Mouse (Mus musculus) megakaryocyte, embryonic 14.5 days (primary cell): ENCODE results near the gene Ugcg. TPM values are rescaled to one million over a fixed set of nuclear protein-coding genes. Genes with fewer than 3 reads are reported as not detected.

ENCODE experiments used
- H3K27me3 ChIP-seq: replicated peaks from 2 replicates; pipeline ENCODE3; 2012; ENCODE audit warnings: inconsistent platforms
- H3K36me3 ChIP-seq: replicated peaks from 2 replicates; pipeline ENCODE3; 2012; ENCODE audit warnings: low read length, inconsistent platforms, mixed read lengths
- H3K4me1 ChIP-seq: 2 replicates; pipeline ENCODE4 v1.6.1; 2012; ENCODE audit warnings: inconsistent platforms
- H3K4me3 ChIP-seq: replicated peaks from 2 replicates; pipeline ENCODE3; 2012; ENCODE audit warnings: moderate library complexity, mild to moderate bottlenecking, inconsistent platforms
- H3K9me3 ChIP-seq: 2 replicates; pipeline ENCODE4 v1.6.1; 2012; ENCODE audit warnings: inconsistent platforms
- FLI1 ChIP-seq: IDR thresholded peaks from 2 replicates; pipeline ENCODE4 v1.6.1; 2012; ENCODE audit warnings: low read length, inconsistent platforms, mixed read lengths
- GATA1 ChIP-seq: IDR thresholded peaks from 3 replicates; pipeline ENCODE4 v1.6.1; 2012; ENCODE audit warnings: mixed read lengths, low read length, inconsistent platforms, borderline replicate concordance
- polyA plus RNA-seq: library from polyadenylated mRNA; stranded (reverse); fragments of >175 nt; gene quantifications from 2 replicates; pipeline ENCODE4 v1.2.3, GENCODE M21; 2012; ENCODE audit warnings: low replicate concordance; ENCODE audit not compliant: insufficient read depth

Ugcg gene
- polyA plus RNA-seq, 1 experiment, result 1.4 TPM

DNA sequence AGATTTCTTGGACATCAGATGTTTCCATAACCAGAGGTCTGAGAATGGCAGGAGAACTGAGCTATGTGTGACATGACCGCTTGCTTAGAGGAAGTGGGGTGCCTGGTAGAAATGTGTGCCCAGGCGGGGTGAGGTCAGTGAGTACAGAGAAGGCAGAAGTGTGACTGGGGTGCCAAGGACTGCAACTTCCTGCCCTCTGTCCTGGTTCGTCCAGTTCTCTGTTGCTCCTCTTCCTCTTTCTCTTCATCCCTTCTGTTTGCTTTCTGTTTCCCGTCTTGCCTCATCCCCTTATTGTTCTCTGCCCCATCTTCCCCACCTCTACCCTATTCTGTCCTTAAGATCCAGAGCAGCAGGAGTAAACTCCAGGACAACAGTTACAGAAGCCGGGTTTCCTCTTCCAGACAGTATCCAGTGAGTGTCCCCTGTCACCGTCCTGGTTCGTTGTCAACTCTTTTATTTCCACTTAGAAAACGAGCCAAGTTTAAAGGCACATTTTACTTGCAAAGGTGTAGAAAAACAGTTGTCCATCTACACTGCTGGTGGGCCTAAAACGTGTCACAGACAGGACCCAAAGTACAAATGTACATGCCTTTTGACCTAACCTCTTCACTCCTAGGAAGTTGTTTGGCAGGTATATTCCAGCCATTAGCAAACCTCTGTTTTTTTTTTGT, 49.7 kb downstream of the Ugcg start:
- no peaks in the 10 kb centered on the region for H3K9me3 ChIP-seq
- H3K4me1 ChIP-seq, result peaks cover 36% of the 10 kb centered on the region
- H3K27me3 ChIP-seq, result peaks cover 11% of the 10 kb centered on the region
- H3K4me3 ChIP-seq, result peak overlapping the region; percentile 19
- TF ChIP-seq GATA1 (no peak), FLI1 (no peak)
- H3K36me3 ChIP-seq, result no peaks in the 10 kb centered on the region

DNA sequence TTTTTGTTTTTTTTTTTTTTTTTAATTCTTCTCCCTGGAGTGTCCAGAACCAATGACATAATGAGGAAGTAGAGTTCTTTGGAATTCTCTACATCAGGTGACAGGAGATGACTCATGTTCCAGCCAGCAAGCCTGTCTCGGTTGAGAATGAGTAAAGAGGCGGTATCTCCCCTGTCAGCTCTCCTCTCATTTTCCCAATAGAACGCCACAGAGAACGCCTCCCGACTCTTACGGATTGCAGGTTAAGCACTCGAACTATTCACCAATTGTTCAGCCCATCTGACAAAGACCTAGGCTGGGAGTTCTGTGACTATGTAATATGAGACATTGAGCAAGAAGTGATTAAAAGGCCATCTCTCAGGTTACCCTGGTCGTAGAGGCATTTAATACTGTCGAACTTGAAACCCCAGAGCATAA, 50.3 kb downstream of the Ugcg start:
- Histone ChIP-seq H3K36me3 (no peaks in the 10 kb centered on the region), H3K4me3 (peak overlapping the region; percentile 34), H3K9me3 (no peaks in the 10 kb centered on the region), H3K27me3 (peaks cover 11% of the 10 kb centered on the region), H3K4me1 (peaks cover 30% of the 10 kb centered on the region)
- TF ChIP-seq FLI1 (no peak), GATA1 (no peak)

DNA sequence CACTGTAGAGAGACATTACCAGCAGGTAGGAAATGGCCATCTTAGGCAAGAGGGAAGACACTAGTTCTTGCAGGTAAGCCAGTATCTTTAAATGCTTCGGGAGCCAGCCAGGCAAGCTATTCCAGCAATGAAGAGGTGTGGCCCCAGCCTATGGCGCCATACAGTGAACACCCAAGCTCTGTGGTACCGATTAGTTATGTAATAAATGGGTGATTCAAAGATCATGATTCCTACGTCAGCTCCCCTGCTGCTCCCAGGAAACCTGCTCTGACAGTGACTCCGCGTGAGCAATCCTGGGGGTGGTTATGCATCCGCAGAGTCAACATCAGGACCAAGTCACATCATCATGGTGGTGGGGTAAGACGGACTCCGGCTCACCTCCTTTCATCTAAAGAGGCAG, 51.1 kb downstream of the Ugcg start:
- Histone ChIP-seq H3K4me1 (peaks cover 26% of the 10 kb centered on the region), H3K9me3 (no peaks in the 10 kb centered on the region)
- TF ChIP-seq FLI1 (no peak), GATA1 (no peak)

DNA sequence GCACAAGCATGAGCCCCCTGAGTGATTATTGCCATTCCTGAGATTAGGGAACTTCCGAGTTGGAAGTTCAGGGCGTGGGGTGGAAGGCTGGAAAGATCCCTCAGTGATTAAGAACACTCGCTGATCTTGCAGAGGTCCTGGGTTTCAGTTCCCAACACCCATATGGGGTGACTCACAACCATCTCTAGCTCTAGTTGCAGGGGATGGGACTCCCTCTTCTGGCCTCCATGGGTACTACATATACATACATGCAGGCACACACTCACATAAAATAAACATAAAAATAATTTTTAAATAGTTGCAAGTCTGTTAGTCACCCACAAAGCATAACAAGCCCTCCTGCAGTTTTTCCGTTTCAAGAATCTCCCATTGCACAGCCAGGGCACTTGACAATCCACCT, 52.0 kb downstream of the Ugcg start:
- no peak for TF ChIP-seq FLI1
- TF ChIP-seq GATA1, result no peak

More for the DNA sequence above, 51.1 kb downstream of the Ugcg start:
- Histone ChIP-seq H3K4me3 (no peak overlapping the region), H3K36me3 (no peaks in the 10 kb centered on the region), H3K27me3 (peaks cover 11% of the 10 kb centered on the region)

DNA sequence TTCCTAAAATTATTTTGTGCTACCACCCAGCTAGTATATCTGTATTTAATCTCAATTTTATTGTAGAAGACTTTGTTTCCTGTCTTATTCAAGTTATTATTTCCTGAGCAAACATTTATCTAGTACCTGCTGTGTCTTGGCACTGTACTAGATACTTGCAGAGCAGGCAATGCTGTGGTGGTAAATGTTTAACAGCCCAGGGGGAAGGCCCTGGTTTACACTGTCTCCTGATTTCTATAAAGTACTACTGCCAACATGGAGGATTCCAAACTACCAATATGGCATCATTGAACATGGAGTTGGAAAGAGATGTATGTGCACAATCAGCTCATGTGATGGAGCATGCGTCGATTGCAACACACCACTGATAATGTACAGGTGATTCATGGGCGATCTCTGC, 53.2 kb downstream of the Ugcg start:
- H3K4me1 ChIP-seq, result peaks cover 34% of the 10 kb centered on the region
- H3K4me3 ChIP-seq, result no peak overlapping the region
- no peaks in the 10 kb centered on the region for H3K36me3 ChIP-seq
- H3K27me3 ChIP-seq, result peaks cover 7% of the 10 kb centered on the region
- TF ChIP-seq FLI1, result no peak
- no peak for TF ChIP-seq GATA1
- no peaks in the 10 kb centered on the region for H3K9me3 ChIP-seq

More for the DNA sequence above, 52.0 kb downstream of the Ugcg start:
- H3K36me3 ChIP-seq, result no peaks in the 10 kb centered on the region
- H3K4me1 ChIP-seq, result peaks cover 32% of the 10 kb centered on the region
- H3K9me3 ChIP-seq, result no peaks in the 10 kb centered on the region
- no peak overlapping the region for H3K4me3 ChIP-seq
- peaks cover 8% of the 10 kb centered on the region for H3K27me3 ChIP-seq

DNA sequence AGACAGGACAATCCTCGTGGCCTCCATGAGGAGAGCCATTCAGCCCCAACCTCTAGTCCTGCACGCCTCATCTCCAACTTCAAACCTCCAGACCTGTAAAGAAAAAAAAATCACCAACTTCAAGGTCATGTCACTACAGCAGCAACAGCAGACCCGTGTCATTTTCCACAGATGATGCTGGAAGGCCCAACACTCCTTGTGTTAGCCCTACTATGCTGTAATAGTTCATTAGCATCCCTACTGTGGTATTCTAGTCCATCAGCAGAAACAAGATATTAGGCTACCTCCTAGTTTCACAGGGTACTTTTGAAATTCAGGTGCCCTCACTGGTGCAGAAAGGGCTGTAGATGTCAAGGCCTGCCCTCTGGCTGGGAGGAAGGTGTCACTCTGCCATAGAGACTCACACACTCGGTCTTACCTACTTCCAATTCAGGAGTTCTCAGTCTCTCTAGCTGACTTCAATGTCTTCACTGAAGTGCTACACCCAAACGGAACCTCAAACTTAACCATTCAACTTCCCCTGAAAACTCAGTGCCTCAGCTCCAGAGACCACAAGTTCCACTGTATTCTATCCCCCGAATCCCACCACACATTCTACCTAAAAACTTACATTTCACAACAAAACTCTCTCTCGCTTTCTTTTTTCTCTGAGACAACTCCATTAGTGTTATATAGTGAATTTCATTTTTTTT, 54.9 kb downstream of the Ugcg start:
- Histone ChIP-seq H3K4me3 (no peak overlapping the region), H3K36me3 (no peaks in the 10 kb centered on the region), H3K9me3 (no peaks in the 10 kb centered on the region), H3K27me3 (peaks cover 6% of the 10 kb centered on the region), H3K4me1 (peaks cover 36% of the 10 kb centered on the region)
- TF ChIP-seq GATA1 (no peak), FLI1 (no peak)

DNA sequence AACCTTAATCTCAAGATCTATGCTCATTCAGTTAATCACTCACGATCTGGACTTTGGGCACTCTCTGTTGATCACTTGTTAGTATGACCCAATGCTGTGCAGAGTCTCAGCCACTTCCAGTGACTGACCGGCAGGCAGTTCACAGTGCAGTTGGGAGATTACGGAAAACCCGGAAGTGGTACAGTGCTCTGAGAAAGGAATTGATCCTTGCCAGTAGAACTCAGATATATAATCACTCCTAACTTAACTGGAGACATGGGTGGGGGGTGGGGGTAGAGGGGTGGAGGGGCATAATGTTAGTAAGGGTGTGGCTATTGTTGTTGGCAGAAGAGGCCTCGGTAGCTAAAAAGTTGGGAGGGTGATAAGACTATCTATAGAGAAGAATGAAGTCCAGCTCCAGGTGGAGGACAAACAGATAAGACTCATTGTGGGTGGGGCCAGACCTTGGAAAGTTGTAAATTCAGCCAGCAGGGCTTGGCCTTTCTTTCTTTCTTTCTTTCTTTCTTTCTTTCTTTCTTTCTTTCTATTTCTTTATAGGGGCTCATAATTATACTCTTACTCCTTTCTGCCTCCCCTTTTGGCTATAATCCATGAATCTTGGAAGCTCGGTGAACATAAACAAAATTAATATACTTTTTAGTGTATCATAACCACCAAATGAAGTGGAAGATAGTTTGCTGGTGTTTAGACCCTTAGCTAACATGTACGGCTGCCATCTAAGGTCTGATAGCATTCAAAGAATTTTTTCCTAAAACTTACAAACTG, 55.9 kb downstream of the Ugcg start:
- Histone ChIP-seq H3K9me3 (no peaks in the 10 kb centered on the region), H3K4me1 (peaks cover 26% of the 10 kb centered on the region), H3K4me3 (no peak overlapping the region), H3K36me3 (no peaks in the 10 kb centered on the region), H3K27me3 (peaks cover 5% of the 10 kb centered on the region)
- TF ChIP-seq GATA1, result no peak
- TF ChIP-seq FLI1, result no peak

DNA sequence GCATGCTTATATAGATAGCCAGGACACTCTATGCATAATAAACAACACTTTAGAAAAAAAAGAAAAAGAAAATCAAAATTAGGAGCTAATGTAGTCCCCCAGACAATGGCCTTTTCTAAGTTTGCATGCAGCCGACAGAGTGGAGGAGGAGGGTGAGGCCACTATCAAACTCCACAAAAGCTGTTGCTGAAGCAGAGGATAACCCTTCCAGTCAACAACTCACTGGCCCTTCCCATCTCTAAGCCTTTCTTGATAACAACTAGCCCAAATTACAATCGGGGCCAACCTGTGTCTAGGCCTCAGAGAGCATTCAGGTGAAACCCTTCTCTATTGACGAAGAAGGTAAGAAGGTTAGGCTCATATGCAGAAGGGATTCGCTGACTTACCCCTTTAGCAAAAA, 56.7 kb downstream of the Ugcg start:
- no peak overlapping the region for H3K4me3 ChIP-seq
- H3K27me3 ChIP-seq, result no peaks in the 10 kb centered on the region
- H3K9me3 ChIP-seq, result no peaks in the 10 kb centered on the region
- TF ChIP-seq FLI1 (no peak), GATA1 (no peak)
- no peaks in the 10 kb centered on the region for H3K36me3 ChIP-seq
- H3K4me1 ChIP-seq, result peaks cover 22% of the 10 kb centered on the region

DNA sequence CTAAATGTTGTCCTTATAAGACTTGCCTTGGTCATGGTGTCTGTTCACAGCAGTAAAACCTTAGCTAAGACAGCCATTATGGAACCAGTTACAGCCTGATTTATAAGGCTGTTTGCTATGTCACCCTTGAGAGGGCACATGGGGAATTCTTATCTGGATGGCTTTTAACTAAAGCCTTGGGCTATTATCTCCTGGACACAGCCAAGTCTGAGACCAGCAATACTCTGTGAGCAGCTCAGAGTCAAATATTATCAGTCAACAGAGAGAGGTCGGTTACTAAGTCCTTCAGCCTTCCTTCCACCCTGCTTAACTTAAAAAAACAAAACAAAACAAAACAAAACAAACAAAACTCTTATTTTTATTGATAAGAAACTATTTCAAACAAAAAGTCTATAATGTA, 58.5 kb downstream of the Ugcg start:
- Histone ChIP-seq H3K4me1 (peaks cover 28% of the 10 kb centered on the region), H3K4me3 (no peak overlapping the region), H3K9me3 (no peaks in the 10 kb centered on the region), H3K36me3 (no peaks in the 10 kb centered on the region), H3K27me3 (no peaks in the 10 kb centered on the region)
- TF ChIP-seq GATA1 (no peak), FLI1 (no peak)

DNA sequence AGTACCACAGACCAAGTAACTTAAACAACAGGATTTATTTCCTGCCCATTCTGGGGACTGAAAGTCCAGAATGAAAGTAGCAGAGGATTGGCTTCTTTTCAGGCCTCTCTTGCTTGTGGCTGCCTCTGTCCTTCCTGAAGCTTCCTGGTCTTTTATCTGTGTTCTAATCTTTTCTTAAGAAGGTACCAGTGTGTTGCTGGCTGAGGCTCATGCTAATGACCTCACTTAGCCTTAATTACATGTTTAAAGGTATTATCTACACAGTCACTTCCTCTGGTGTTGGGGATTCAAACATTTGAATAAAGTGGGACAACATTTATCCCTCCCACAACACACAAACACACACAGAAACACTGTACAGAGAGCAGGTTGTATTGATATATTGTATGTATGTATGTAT, 59.0 kb downstream of the Ugcg start:
- no peaks in the 10 kb centered on the region for H3K36me3 ChIP-seq
- TF ChIP-seq FLI1 (no peak), GATA1 (no peak)
- H3K4me3 ChIP-seq, result no peak overlapping the region
- H3K27me3 ChIP-seq, result no peaks in the 10 kb centered on the region
- peaks cover 28% of the 10 kb centered on the region for H3K4me1 ChIP-seq
- H3K9me3 ChIP-seq, result no peaks in the 10 kb centered on the region
